Mouse (Mus musculus) v-Abl transformed pro-B cells (cell line): ENCODE results near the gene Mef2d.

Experiments
- in situ Hi-C, 2 experiments: fragments of 400-800 bp; cut with MboI; formaldehyde crosslinking; loops; one replicate each; pipeline ENCODE4 v1.15.1; 2025; ENCODE audit not compliant: unreplicated experiment in 2 of 2

Mef2d gene

DNA sequence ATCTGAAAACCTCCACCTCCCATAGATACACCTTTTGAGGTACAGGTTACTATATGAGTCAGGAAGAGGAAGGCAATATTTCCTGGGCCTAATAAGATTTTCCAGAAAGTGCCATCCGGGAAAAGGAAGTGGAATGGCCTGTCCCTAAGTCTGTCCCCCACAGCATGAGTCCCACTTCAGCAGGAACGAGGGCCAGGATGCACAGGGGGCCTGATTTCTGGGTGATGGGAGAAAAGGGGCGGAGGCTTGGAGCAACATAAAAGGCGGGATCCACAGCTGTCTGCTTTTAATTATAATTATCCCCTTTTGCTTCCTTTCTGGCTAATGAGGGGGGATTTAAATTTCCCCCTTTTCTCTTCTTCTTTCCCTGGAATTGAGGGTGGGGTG lies 63.0 kb downstream of the Mef2d start:
- in situ Hi-C loops, result no loop called here

GRCm38 (mm10) chr3:88205563-88206491 lies 63.7 kb downstream of the Mef2d start:
- in situ Hi-C loops, result no loop called here

DNA sequence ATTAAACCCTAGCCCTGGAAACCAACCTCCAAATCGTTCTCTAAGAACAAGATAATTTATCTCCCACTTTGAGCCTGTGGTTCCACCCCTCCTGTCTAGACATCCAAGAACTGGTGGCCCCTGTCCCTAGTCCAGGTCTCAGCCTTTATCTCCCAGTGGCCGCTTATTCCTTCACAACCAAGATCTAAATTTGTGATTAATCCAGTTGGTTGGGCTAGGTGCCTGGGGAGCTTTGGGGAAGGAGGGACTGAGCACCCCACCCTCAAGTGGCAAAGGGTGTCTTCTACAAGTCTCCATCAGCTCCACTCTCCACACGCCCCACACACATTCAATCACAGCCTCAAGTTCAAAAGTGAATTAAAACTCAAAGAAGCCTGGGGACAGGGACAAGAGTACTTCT lies 64.3 kb downstream of the Mef2d start:
- in situ Hi-C loops, result no loop called here

- in situ Hi-C loops, result no loop called here
Observed at GRCm38 (mm10) chr3:88206901-88207371, 64.8 kb downstream of the Mef2d start.

DNA sequence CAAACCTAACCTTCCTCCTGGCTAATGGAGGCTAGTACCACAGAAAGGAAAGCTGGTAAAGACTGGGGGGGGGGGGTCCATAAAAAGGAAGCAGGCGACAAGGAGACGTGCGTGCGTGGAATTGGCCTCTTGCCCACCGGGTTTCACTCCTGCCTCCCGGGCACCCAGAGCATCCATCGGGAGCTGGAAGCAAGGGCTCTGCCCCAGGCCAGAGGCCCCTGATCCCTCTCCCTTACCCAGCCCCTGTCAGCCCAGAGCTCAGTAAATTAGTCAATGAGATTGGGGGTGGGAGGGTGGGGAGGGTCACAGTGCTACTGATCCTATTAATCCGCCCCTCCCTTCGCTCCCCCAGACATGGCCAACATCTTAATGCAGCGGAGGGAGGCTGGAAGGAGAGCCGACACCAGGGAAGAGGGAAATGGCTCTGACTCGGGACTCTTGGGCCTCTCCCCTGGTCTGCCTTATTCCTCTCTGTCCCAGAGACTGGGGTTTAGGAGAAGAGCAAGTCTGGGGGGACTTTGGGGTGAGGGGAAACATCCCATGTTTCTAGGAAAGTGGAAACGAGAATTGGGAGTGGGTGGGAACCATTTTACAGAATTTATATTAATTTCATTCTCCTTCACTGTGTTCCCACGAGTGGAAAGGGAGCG lies 65.4 kb downstream of the Mef2d start:
- in situ Hi-C loops, result no loop called here

DNA sequence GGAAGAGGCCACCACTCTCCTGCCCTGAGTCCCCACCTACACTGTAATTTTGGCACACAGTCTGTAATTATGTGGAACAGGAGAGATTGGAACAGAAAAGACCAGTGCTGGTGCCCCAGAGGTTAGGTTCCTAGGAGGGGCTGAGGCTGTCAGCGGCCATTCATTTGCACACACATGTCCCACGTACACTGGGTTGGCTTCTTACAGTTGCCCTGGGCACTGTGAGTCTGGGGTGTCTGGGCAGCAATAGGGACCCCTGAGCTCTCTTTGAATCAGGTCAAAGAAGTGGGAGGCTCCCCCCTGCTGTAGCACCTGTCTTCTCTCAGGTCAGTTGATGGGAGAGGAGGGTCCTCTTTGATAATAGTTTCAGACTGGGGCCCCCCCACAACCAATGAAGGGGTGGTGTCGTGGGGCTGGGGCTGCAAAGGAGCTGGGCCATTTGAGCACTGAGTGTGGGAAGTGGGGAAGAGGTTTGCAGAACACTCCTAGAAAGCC lies 66.1 kb downstream of the Mef2d start:
- in situ Hi-C loops, result no loop called here

GRCm38 (mm10) chr3:88209306-88209705 lies 67.1 kb downstream of the Mef2d start:
- in situ Hi-C loops, result no loop called here

DNA sequence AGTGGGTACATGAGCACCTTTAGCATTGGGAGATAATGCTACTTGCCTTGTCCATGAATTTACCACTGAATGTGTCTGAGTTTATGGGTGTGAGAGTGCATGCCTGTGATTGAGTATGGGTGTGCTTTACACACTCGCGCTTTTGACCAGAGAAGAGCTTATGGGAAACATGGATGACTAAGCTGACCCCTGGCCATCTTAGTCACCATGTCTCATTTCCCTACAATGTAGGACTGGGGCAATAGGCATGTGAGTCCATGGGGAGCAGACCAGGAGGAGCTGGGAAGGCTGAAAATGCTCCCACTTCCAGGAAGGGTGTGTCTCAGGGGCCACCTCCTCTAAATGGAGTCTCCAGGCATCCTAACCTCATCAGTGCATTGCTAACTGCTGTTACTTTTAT lies 67.9 kb downstream of the Mef2d start:
- in situ Hi-C loops, result no loop called here

DNA sequence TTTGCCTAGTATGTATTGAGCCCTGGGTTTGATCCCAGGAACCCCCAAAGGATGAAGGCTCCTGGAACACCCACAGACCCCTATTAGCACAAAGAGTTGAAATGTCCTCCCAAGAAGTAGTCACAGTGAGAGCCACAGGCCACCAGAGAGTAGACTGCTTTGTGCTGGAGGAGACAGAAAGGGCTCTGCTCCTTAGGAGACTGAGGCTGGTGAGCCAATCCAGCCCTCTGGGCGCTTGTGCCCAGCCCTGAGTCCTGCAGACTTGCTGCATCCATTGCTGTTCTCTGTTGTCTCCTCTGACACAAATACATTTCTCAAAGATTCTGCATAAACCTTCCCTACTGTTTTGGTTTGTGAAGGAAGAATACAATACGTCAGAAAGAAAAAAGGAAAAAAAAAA lies 68.7 kb downstream of the Mef2d start:
- in situ Hi-C loops, result no loop called here

- in situ Hi-C loops, result no loop called here
Observed at GRCm38 (mm10) chr3:88212356-88212755, 70.2 kb downstream of the Mef2d start.

DNA sequence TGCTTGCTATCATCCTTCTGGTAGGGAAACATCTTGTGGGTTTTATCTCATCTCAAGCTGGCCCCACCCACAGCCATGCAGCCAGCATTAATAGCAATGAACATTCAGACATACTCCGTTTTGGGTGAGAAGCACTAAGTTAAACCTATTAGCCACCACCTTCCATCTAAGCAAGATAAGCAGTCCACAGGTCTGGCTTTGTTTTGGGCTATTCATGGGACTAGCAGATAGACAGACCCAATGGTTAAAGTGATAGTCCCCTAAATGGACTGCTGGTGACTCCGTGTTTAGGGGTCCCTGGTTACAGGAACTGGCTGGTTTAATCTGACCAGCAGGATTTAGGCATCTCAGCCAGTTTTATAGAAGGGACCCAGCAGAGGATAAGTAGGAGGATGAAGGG lies 70.8 kb downstream of the Mef2d start:
- in situ Hi-C loops, result no loop called here

- in situ Hi-C loops, result no loop called here
Observed at GRCm38 (mm10) chr3:88214197-88214938, 72.2 kb downstream of the Mef2d start.

GRCm38 (mm10) chr3:88214971-88215552 lies 72.9 kb downstream of the Mef2d start:
- in situ Hi-C loops, result no loop called here

- in situ Hi-C loops, result no loop called here
Observed at GRCm38 (mm10) chr3:88215553-88216004, 73.4 kb downstream of the Mef2d start.

- in situ Hi-C loops, result no loop called here
Observed at GRCm38 (mm10) chr3:88216116-88216515, 73.9 kb downstream of the Mef2d start.

- in situ Hi-C loops, result no loop called here
Observed at GRCm38 (mm10) chr3:88216534-88217326, 74.6 kb downstream of the Mef2d start.

GRCm38 (mm10) chr3:88217679-88218078 lies 75.5 kb downstream of the Mef2d start:
- in situ Hi-C loops, result no loop called here

DNA sequence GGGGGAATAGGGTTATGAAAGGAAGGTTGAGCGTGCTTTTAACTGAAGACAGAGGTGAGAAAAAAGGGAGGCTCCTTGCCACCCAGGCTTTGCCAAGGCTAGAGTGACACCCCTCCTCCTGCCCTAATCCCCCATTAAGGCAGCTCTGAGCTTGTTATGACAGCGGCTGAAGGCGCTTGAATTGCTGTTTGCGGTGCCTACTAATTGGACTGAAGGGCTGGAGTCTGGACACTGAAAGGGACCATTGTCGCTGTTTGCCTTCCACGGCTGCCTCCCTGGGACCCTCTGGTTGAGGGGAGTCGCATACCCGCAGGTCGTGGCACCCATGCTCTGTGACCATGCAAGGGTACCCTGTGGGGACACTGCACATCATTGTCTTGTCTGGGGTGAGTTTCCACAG lies 77.8 kb downstream of the Mef2d start:
- in situ Hi-C loops, result no loop called here

DNA sequence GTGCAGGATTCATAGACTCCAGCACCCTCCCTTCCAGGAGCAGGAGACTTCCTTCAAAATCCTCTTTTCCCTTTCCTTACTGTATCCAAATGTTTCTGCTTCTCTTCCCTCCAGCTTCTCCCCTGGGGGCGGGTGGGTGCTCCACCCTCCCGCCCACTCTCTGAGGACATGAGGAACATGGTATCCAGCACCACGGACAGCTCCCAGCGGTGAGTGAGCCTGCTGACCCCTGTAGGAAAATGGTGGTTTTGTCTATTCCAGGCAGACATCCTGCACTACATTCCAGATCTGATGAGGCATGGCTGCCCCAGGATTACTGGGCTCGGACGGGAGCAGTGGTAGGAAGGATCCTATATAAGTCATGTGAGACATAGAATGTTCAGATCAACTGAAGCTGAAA lies 78.7 kb downstream of the Mef2d start:
- in situ Hi-C loops, result no loop called here
